Mouse (Mus musculus) common myeloid progenitor, adult 5-6 weeks (primary cell): ENCODE results near the gene Wdr31. TPM values are rescaled to one million over a fixed set of nuclear protein-coding genes. Genes with fewer than 3 reads are reported as not detected.

Source experiments
- ATAC-seq: replicated peaks from 2 replicates; pipeline ENCODE4 v1.8.0; 2016; ENCODE audit warnings: low read depth, mild to moderate bottlenecking, moderate TSS enrichment, inconsistent platforms; ENCODE audit not compliant: poor library complexity, severe bottlenecking
- total RNA-seq: library from RNA; stranded (forward); fragments of 200-1000, 187-1606 nt; gene quantifications from 2 replicates; pipeline ENCODE4 v1.2.3, GENCODE M21; 2017

Wdr31 gene
- total RNA-seq = 0.39 and 0.82 TPM in 2 replicates

DNA sequence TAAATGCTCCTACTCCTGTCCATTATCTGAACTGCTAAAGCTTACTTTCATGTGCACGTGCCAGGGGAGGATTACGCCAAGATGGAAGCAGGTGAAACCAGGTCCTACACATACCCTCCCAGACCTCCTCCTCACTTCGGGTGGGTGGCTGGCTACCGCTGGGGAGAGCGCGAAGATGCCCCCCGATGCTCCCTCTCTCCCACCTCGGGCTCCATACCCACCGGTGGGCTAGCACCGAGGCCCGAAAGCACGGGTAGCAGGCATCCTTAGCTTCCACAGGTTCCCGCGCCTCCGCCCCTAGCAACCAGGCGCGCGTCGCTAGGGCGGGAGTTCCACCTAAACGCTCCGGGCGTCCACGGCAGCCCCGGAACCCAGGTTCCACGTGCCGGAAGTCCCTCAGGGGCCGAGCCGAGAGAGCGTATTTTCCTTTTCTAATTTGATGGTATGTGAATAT lies at the start of gene Wdr31:
Wdr31 (minus strand) TSS at position 299 of the 454 bp plus-strand sequence.
- peak; percentile 99 for ATAC-seq

DNA sequence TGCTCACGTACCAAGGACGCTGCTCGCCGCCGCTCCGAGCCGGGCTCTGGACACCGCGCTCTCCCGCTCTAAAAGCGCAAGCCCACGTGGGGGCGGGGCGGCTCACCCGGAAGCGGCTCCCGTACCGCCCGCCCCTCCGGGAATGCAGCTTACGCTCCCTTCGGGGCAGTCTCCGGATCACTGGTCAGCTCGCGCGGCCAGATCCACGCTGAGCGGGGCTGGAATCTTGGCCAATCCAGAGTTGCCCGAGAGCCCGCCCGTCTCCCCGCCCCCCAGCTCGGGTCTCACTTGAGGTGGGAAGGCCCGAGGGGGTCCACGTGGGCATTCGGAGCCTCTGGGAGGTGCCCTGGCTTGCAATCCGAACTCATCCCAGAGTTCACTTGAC lies 49.1 kb upstream of the Wdr31 start, which contains the start of gene Alad:
Alad (minus strand) TSS at position 70 of the 385 bp plus-strand sequence.
- peak; percentile 48 for ATAC-seq

DNA sequence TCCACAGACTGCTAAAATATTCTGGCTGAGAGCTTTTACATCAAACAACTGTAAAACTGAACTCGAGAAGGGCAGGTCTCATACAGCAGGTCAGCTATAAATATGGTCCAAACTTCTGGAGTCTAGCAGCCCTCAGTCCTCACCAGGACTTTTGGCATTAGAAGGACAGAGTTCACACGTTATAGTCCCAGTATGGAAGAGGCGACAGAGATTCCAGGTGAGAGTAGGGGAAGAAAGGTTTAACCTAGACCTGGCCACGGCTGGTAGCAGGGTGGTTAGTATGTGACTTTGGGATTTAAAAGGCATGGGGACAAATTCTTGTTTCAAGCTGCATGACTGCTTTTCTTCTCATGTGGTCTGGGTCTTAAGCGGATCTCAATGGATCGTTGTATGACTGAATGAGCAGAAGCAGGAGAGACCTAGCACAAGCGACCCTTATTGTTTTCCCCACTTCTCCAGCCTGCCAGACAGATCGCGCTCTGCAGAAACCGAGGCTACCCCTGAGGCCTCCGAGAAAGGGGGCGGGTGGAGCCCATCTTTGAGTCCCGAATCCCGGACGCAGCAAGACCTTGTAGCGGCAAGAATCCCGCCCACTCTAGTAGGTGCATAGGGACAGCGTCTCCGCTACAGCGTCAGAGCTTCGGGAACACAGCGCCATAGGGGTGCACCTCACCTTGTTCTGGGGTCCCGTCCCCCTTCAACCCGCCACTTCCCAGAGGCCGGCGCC lies 48.6 kb upstream of the Wdr31 start:
- ATAC-seq = peak; percentile 12

DNA sequence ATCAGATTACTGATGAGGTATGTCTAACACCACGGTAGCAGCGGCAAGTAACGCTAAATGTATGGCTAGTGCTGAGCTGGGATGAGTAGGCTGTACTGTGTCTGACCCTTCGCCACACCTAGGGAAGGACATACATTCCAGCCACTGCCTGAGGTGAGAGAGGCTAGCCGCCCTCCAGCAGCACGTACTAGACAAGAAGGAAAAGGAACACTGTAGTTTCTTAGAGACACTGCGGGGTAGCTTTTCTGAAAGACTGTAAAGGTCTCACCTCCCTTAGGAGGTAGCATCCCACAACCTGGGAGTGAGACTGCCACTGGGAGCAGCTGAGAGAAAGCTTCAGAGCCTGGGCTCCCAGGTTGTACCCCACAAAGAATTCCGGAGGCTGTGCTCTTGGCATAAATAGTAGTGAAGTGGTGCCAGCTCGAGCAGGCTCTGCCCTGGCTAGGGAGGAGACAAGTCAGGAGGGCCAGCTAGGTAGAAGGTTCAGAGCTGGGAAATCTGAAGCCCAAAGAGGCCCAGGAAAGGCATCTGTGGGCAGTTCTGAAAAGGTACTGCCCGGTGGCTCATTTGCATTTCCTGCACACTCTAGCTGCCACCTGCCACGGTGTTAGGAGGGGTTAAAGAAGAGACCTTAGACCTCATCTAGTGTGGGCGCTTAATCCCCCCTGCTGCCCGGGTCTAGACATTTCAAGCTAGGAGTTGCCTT lies 47.9 kb upstream of the Wdr31 start:
- ATAC-seq = no peak

DNA sequence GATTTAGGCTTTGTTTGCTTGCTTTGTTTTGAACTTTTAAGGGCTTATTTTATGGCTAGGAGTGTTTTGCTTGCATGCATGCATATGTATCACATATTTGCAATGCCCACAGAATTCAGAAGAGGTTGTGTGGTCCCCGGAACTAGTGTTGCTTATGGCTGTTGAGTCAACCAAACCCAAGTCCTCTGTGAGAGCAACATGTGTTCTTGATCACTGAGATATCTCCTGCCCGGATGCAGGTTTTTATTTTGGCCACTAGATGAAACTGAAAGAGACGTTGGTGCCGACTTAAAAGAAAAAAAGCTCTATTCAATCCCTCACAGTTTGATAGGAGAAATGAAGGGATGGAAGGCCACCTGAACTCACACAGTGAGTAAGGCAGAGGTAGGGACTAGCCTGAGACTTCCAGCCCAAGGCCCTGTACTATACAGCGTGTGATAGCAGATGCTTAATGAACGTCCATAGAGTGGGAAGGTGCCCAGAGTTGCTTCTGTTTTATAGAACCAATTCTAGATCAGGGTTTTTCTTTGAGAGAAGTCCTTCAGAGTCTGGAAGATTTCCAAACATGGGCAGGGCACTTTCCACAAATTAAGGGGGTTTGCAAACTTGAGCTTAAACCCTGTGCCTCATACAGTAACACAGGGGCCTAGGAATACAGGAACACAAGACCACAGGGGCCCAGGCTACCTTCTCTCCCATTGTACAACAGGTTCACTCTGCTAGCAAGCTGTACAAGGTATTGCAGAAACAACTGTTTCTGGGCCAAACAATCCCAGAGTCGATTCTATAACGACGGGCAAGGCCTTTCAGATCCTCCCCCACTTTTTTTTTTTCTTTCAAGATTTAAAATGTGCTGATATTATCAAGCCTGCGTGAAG lies 47.1 kb upstream of the Wdr31 start:
- no peak for ATAC-seq

DNA sequence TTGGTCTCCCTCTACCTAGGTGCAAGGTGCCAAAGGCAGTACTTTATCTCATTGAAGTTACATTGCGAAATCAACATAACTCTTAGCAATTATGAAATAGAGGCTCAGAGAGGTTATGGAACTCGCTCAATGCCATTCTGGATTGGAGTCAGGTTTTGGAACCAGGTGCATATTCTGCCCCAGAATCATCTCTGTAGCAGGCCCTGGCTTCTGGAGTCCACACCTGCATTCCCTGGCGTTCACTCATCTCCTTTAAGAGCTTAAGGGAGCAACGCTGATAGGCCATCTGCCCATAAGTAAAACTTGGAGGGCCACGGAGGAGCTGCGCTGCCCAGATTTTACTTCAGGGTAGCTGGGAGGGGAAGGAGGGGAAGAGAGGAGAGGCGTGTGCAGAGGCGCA lies 46.4 kb upstream of the Wdr31 start:
- no peak for ATAC-seq

DNA sequence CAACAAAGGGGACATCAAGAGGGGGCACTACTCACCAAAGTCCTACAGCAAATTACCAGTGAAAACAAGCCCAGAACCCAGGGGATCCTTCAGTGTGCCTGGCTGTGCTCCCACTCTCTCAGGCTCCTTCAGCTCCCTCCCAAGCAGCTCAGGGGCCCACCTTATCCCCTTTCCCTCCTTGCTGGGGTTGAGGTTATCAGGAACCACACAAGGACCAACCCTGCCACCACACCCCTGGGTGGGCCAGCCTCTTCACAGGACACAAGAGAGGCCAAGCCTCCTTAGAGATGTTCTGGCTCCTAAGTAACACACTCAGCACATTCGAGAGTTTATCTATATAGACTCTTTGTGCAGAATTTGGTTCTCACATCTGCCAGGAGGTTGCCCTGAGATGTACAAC lies 45.9 kb upstream of the Wdr31 start:
- peak; percentile 45 for ATAC-seq

DNA sequence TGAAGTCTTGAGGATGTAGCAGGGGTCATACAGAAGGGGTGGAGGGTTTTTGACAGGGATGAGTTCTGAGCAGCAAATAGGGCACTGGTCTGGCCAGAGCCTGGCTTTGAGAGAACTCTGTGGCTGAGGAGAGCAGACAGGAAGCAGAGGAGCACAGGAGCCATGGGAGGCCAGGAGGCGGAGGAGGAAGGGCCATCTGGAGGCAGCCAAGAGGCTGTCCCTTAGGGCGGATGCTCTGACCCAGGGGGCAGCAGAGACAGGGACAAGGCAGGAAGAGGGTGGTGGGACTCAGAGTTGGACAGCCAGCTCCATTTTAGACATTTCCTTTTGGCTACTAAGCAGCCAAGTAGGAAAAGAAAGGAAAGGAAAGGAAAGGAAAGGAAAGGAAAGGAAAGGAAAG lies 45.4 kb upstream of the Wdr31 start:
- ATAC-seq = no peak

DNA sequence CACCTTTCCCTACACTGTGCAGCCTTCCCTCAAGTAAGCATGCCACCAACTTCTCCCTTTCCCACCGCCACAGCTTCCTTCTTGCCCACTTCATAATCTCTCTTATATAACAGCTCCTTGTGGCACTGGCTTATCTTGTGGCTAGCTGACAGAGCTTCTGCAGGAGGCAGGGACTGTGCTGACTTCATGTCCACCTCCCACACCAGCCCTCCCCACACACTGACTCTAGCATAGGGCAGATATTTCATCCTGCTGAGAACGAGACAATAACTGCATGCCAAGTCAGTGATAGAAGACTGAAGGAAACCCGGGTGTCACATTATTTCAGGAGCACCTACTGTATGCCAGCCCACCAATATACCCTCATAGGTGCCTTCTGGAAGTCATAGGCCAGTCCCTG lies 44.8 kb upstream of the Wdr31 start:
- peak; percentile 48 for ATAC-seq

DNA sequence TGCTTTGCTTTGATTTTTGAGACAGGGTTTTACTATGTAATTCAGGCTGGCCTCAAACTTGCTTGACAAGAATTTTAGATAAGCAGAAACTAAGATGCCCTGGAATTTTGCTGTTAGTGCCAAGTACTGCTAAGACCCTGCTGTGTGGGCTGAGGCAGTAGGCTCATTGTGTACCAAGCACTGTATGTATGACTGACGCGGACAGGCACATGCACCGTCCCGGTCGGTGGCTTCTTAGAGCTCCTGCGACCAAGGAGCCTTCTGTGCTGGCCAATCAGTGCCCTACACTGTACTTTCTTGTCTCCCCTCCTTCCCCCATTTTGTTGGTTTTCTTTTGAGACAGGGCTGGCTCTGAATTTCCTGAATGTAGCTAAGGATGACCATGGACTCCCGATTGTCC lies 44.3 kb upstream of the Wdr31 start:
- ATAC-seq = no peak

DNA sequence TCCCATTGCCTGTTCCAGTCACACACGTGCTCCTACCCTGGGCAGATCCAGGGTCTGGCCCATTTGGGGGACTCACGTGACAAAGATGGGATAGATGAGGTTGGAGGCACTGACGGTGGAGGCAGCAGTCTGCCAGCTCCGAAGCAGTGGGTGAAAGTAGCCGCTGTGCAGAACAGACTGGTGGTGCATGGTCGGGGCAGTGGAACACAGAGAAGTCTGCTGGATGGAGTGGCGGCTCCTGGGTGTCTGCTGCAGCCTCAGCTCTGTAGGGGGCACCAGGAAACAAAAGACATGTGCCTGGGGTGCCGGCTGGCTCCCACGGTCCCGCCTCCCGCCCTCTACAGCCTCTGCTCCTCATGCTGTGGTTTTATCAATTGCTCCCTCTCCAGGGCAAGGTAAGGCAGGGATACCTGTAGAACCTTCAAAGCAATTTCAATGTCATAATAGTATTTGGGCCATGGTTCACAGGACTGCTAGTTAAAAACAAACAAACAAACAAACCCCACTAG lies 43.4 kb upstream of the Wdr31 start:
- ATAC-seq = no peak

DNA sequence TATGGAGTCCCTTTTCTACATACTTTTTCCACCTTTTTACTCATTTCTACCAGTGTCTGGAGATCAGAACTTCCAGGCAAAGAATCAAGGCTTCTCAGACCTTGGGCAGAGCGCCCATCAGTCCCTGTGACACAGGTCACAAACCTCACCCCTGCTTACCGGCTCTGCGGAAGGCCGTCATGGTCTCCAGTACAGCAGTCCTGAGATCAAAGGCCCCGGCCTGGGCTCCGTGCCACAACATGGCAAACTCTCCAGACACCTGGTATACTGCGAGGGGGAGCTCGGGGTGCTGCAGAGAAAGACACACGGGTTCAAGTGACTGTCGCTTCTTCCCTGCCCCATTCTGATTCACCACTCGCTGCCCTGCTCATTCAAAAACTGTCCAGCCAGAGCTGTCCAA lies 39.2 kb upstream of the Wdr31 start:
- ATAC-seq = no peak

DNA sequence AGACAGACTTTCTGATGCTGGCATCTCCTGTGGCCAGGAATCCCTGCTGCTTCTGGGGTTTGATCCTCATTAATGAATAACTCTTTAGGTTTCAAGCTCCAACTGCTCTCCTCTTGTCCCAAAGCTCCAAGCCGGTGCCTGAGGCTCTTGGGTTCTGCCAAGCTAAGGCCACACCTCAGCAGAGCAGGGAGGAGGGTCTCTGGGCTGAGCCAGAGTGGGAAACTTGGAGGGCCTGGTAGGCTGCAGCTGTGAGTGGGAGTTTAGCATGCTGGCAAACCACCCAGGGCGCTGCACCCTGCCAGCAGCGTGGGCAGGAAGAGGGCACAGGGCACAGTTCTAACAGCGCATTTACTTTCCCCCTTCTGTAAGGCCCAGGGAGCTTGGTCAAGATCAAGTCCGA lies 38.1 kb upstream of the Wdr31 start:
- no peak for ATAC-seq

DNA sequence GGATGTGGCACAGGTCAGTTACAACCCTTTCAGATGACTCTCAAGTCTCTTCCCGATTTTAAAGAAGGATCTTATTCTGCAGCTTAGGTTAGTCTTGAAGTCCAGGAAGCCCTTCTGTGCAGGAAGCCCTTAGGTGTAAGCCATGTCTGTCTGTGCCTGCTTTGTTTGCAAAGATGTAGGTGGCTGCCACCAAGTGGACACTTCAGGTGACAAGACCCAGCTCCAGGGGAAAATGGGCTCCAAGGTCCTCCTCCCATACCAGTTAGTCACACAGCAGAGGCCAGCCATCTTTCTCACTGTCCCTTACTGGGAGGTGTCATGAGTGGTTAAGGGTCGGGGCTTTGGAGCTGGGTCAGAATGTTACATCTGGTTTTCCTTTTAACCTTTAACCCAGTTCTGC lies 36.1 kb upstream of the Wdr31 start:
- ATAC-seq = no peak

DNA sequence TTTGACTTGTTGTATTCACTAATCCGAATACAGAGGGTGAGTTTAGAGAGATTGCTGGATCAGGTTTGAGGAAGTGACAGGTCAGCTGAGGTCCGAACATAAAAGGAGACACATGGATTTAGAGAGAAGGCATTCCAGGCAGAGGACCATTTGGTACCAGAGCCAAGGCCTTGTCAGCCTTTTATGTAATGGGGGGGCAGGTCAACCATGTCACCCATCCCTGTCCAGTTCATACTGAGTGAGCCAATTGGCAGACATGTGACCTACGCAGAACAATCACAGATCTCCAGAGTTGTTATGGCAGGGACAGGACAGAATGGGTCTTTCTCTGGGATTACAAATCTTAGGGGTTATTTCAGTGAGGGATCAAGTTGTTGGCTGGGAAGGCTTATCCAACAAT lies 35.3 kb upstream of the Wdr31 start:
- ATAC-seq = no peak

DNA sequence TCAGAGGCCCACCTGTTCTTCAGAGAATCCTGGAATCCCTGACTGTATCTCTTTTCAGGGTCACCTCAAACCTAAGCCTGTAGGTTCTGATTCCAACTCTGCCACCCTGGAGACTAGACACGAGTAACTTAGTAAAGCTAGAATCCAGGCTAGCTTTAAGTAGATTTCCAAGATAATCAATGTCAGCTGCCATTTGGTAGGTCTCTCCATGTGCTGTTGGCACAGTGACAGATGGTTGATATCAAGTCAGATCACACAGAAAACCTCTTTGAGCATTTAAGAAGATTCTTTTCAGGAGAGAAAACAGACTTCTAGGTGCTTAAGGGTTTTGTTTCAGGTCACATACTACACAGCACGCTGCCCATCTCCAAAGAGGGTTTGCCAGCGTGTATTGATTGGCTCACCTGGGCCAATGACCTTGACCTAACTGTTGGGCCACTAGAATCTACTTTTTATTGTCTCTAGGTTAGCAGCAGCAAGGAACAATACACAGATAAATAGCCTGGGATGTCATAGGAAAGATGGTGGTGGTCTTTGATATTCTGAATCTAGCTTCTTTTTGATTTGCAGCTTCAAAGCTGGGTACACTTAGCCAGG lies 32.8 kb upstream of the Wdr31 start, which contains the start of gene Hdhd3:
Hdhd3 (minus strand) TSS at position 94 of the 597 bp plus-strand sequence.
- ATAC-seq = no peak

DNA sequence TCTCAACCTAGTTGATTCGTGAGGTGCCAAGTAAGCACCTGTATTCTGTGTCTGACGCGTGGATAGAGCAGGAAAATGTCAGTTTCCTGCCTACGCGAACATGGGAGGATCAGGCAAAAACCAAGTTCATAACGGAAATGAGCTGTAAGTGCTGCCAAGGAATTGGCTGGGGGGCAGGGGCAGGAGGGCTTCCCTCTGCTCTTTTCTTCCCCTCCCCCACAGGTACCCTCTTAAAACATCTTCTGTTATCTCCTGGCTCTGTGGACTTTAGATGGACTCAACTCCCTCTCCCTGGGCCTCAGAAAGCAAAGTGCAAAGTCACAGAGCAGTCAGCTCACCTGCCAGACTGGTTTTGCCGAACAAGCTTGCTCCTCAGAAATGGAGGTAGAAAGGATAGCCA lies 32.3 kb upstream of the Wdr31 start:
- ATAC-seq = no peak

DNA sequence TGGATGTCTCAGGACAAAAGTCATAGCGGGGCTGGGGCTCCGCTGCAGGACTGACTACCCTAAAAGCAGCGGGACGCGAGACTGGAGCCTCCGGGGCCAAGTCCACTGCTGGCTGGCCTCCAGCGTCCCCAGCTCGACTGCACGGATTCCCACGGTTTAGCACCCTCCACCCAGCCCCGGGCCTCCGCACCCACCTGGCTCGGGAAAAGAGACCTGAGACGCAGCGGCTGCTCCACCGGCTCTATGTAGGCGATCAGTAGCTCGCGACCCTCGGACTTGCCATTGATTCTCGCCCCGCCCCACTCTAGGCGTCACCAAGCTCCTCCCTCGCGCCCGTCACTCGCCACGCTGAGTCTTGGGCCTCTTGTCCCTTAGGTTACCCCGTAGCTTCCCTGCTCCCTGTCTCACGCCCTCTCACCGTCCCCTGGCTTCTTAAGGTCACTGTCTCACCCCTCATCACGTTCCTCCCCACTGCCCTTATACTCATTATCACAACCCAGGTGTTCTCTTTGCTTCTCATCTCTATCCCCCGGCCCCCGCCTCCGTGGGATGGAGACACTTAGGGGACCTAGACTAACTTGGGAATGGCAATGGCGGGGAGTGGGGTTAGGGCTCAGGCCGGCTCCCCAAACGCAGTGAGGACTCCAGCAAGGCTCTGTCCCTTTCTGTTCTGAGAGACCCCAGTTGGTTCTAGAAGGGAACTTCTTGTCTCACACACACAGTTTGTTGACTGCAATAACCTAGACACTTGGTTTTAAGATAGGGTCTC lies 31.5 kb upstream of the Wdr31 start:
- peak; percentile 95 for ATAC-seq

DNA sequence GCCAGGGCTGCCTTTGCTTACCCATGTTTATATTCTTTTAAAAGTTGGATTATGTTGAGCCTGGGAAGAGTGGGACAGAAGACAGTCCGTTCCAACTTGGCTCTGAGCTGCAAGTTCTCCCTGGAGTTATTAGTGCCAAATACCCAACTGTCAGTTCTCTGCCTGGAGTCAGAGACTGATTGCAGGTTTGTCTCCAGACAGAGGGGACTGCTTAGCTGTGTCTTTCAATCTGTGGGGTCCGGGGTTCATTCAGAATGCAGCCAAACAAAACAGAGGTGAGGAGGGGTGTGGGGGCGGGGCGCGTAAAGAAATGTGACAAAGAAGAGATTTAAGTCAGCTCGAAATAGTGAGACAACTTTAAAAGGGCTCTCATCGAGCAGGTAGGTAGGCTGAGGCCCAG lies 30.8 kb upstream of the Wdr31 start:
- ATAC-seq = no peak; the same call in 1 of the 2 replicates
